Mouse (Mus musculus) cortical plate, adult 2 months (tissue): ENCODE measurements around the gene Gipc3. TPM values are rescaled to one million over a fixed set of nuclear protein-coding genes. Genes with fewer than 3 reads are reported as not detected.

Experiments used
- H3K27ac ChIP-seq: fragments of 200-500 bp; 2 replicates; pipeline ENCODE4 v1.5.1; 2012; ENCODE audit warnings: low read length, control low read depth, inconsistent platforms; ENCODE audit not compliant: insufficient read depth
- H3K4me1 ChIP-seq: fragments of 200-500 bp; 2 replicates; pipeline ENCODE4 v1.6.1; 2011; ENCODE audit warnings: low read length; ENCODE audit not compliant: control insufficient read depth, insufficient read depth
- H3K4me3 ChIP-seq: fragments of 200-500 bp; 2 replicates; pipeline ENCODE4 v1.5.1; 2011; ENCODE audit warnings: mild to moderate bottlenecking, low read length, control low read depth; ENCODE audit not compliant: insufficient read depth
- CTCF ChIP-seq: fragments of 200-500 bp; IDR thresholded peaks from 2 replicates; pipeline ENCODE4 v1.5.1; 2011; ENCODE audit warnings: mild to moderate bottlenecking, control low read depth, low read length; ENCODE audit not compliant: insufficient read depth; ENCODE audit errors: extremely low read depth
- POLR2A ChIP-seq: fragments of 200-500 bp; IDR thresholded peaks from 2 replicates; pipeline ENCODE4 v1.6.1; 2011; ENCODE audit warnings: mild to moderate bottlenecking, low read length, control low read depth; ENCODE audit not compliant: insufficient read depth; ENCODE audit errors: extremely low read depth
- polyA plus RNA-seq: library from polyadenylated mRNA; depleted of rRNA; stranded (reverse); fragments of >200 nt; gene quantifications from 2 replicates; pipeline ENCODE4 v1.2.3, GENCODE M21; 2012

Gene Gipc3
- polyA plus RNA-seq, 1 experiment = 1.2 TPM

DNA sequence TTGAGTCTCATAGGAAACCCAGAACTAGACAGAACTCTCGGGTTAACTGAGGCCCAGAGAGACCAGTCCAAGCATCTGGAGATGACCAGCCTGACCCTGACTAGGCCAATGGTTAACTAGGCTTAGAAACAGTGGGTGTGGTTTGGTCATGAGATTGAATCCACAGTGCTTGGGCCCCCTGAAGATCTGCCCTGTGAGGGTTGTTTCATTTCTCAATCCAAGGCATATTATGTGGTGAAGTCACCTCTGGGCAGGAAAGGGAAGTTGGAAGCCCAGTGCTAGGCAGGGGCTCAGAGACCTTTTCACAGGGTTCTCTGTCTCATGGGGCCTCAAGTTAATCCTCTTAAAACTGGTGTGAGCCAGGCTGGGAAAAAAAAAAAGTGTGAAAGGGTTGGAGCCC, 15.8 kb upstream of the Gipc3 start:
- no peak overlapping the region for H3K27ac ChIP-seq
- TF ChIP-seq POLR2A (no peak), CTCF (no peak)
- H3K4me1 ChIP-seq = peaks cover 2% of the 10 kb centered on the region; the same call in 1 of the 2 replicates
- peak overlapping the region; percentile 98; the same call in 1 of the 2 replicates for H3K4me3 ChIP-seq

DNA sequence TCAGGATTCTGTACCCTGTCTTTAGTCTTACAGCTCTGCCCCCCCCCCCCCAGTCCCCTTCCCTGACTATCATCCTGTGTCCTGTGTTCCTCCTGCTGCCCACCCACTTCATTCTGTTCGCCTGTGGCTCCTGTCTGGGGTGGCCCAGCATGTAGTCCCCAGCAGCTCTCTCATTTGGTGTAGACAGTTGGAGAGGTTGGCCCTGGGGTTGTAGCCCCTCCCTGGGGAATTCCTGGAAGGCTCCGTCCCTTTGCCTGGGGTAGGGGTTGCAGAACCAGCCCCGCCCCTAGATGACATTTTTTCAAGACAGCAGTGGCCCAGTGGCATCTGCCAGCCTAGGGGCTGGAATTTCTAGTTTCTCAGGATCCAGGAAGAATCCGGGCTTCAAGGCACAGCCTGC, 15.1 kb upstream of the Gipc3 start:
- Histone ChIP-seq H3K27ac (no peak overlapping the region), H3K4me1 (peaks cover 2% of the 10 kb centered on the region; the same call in 1 of the 2 replicates), H3K4me3 (peak overlapping the region; percentile 98)
- TF ChIP-seq CTCF (no peak), POLR2A (no peak)

DNA sequence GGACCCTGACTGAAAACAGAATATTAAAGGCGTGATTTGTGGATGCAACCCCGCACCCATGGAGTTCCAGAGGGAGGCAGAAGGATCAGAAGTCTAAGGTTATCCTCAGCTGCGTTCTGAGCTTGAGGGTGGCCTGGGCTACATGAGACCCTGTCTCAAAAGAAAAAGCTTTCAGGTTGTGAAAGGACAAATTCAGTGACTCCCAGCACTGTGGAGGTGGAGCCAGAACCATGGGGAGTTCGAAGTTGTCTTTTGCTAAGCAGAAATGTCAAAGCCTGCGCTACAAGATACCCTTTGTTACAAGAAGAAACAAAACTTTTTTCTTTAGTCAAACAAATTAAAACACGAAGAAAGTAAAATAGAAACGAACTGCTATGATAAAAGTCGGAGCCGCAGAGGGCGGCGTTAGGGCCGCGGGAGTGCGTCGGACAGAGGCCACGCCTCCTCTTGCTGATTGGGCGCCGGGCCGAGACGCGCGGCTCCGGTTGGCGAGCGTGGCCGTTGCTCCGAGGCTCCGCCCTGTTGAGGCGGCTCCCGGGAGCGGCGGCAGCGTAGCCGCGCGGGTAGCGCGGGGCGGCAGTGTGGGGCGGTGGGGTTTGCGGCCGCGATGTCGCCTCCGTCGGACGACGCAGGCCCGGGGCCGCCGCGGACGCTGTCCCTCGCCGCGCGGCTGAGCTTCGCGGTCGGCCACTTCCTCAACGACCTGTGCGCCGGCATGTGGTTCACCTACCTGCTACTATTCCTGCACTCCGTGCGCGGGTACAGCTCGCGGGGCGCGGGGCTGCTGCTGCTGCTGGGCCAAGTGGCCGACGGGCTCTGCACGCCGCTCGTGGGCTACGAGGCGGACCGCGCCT, 14.2 kb upstream of the Gipc3 start, which contains the start of gene Mfsd12:
Mfsd12 (plus strand) TSS at position 501 of the 854 bp plus-strand sequence.
- peaks cover 2% of the 10 kb centered on the region; the same call in 1 of the 2 replicates for H3K4me1 ChIP-seq
- H3K27ac ChIP-seq = no peak within 1 kb of the TSS
- TF ChIP-seq CTCF = no peak
- peak; percentile 25; the same call in 1 of the 2 replicates for TF ChIP-seq POLR2A
- peak within 1 kb of the TSS; percentile 98 for H3K4me3 ChIP-seq

DNA sequence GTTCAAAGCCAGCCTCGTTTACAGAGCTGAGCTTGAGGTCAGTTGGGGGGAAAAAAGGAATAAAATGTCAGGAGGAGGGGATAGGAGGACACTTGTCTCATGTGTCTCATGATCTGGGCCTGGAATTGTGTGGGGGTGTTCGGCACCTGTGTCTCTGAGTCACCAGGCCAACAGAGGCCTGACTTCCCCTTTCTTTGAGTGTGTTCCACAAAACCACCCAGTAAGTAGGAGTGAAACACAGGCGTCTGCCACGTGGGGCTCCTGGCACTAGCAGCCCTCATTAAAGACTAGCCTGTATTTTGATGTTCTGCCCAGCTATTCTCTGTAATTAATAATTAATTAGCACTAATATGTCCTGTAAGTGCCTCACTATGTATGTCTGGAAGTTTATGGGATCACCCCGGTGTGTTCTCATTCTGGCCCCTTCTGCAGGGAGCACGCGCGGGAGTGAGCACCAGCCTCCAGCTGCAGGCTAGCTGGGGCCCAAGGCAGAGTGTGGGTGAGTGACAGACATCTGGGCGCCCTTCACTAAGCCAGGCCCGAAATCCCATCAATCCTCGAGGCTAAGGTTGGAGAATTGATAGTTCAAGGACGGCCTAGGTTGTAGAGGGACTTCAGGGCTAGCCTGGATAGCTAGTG, 13.4 kb upstream of the Gipc3 start:
- H3K27ac ChIP-seq = no peak overlapping the region
- TF ChIP-seq POLR2A (no peak), CTCF (no peak)

DNA sequence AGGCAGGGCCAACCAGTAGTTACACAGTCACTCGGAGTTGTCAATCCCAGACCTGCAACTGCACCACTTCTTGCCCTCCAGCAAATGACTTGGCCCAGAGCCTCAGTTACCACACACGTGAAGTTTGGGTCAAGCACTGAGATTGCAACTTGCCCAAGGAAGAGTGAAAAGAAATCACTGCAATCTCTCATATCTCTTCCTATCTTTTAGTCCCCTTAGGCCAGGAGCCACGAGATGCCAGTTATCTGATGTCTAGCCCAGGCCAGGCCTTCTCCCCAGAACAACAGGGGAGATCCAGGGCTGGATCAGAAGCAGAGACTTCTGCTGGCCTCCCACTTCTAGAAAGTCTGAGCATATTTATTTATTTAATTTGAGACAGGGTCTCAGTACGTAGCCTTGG, 12.5 kb upstream of the Gipc3 start:
- peaks cover 2% of the 10 kb centered on the region; the same call in 1 of the 2 replicates for H3K4me1 ChIP-seq
- no peak for TF ChIP-seq POLR2A
- TF ChIP-seq CTCF = no peak
- no peak overlapping the region for H3K4me3 ChIP-seq
- H3K27ac ChIP-seq = no peak overlapping the region

More for the DNA sequence above, 13.4 kb upstream of the Gipc3 start:
- peak overlapping the region; percentile 98; the same call in 1 of the 2 replicates for H3K4me3 ChIP-seq
- peaks cover 2% of the 10 kb centered on the region; the same call in 1 of the 2 replicates for H3K4me1 ChIP-seq

DNA sequence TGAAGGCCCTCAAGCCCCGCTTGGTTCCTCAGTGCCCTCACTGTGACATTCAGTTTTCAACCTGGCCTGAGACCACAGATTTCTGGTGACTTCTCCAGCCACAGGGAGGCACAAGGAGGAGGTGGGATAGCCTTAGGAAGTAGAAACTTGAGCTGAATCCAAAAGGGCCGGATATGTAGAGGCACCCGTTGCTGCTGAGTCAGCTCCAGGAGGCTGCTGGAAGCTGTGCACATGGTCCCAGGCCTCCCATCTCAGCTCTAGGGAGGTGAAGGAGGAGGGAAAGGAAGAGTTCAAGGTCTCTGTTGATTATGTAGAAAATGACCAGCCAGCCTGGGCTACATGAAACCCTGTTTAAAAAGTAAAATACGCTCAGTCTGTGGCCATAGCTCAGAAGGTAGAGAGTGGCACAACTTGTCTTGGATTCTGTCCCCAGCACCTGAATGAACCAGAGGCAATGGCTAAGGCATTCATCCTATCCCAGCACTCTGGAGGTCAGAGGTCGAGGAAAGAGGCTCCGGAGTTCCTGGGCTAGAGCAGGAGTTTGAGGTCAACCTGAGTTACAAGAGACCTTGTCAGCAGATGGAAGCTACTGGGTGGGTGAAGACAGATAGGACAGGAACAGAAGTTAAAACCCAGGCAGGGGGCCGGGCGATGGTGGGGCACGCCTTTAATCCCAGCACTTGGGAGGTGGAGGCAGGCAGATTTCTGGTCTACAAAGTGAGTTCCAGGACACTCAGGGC, 11.8 kb upstream of the Gipc3 start:
- H3K27ac ChIP-seq = no peak overlapping the region
- H3K4me1 ChIP-seq = peaks cover 2% of the 10 kb centered on the region; the same call in 1 of the 2 replicates
- TF ChIP-seq CTCF (no peak), POLR2A (no peak)
- H3K4me3 ChIP-seq = no peak overlapping the region

DNA sequence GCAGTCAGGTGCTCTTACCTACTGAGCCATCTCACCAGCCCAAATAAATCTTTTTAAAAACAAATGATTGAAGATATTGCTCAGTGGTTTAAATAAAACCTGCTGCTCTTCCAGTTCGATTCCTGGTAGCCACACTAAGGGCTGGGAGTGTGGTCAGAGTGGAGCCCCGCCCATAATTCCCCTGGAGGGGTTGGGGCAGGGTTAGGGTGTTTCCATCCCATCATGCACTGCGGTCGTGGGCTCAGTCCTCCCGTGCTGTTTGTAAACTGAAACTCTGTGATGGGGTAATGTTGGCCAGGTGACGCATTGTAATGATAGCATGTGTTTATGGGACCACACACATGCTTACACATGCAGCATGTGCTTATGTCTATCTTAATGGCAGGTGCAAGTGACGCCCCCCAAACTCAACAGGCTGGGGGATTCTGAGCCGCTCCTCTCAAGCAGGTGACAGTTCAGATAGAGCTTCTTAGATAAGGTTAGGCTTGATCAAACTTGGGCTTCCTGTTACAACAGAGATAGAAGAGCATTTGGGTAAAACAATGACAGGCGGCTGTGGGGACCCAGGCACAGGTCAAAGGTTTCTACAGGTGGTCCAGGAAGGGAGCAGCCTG, 8.7 kb upstream of the Gipc3 start:
- TF ChIP-seq CTCF = no peak
- no peak for TF ChIP-seq POLR2A
- H3K4me1 ChIP-seq = no peaks in the 10 kb centered on the region
- H3K4me3 ChIP-seq = no peak overlapping the region
- H3K27ac ChIP-seq = no peak overlapping the region

DNA sequence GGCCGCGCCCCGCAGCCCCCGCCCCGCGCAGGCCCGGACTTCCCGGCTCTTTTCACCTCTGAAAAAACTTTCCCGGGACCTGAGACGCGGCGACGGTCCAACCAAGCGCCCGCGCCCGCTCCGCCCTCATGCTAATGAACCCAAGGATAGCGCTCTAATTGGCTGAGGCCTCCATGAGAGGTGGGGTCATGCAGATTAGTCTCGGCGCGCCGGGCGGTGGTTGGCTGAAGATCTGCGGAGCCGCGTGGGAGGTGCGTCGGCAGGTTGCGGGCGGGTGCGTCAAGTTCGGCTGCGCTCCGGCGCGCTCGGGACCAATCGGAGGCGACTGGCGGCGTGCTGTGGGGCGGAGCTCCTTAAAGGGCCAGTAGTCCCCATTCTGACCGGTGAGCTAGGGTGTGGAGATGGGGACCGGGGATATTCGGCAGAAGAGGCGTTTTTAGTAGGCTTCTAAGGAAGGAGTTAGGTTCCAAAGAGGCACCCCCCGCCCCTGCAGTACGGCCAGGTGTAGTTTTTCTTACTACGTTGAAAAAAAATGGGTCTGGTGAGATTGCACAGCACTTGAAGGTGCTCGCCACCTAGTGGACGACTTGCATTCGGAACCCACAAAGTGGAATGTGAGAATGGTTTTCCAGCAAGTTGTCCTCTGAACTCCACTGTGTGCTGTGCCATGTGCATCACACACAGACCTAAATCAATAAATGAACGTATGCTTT, 7.4 kb upstream of the Gipc3 start, which contains the start of gene Hmg20b:
Hmg20b (minus strand) TSS at position 130 of the 713 bp plus-strand sequence.
- Histone ChIP-seq H3K4me1 (no peaks in the 10 kb centered on the region), H3K4me3 (peak within 1 kb of the TSS; percentile 48), H3K27ac (peak within 1 kb of the TSS; percentile 82; the same call in 1 of the 2 replicates)
- peak; percentile 30; the same call in 1 of the 2 replicates for TF ChIP-seq POLR2A
- peak; percentile 79 for TF ChIP-seq CTCF
